Mouse (Mus musculus) CH12.LX (cell line): Measurements from ENCODE around the gene Trim24.

ENCODE experiments used
- CHD2 ChIP-seq: IDR thresholded peaks from 2 replicates; pipeline ENCODE4 v1.6.1; 2011; ENCODE audit warnings: low read length, improper control_type of control experiment
- CTCF ChIP-seq, 2 experiments: IDR thresholded peaks in 1 of 2; conservative IDR thresholded peaks in 1 of 2; 2 replicates each; pipeline ENCODE4 v1.5.1; 2011 to 2012; ENCODE audit warnings: low read depth in 2 of 2, low read length in 2 of 2, improper control_type of control experiment in 1 of 2, inconsistent platforms in 1 of 2, mild to moderate bottlenecking in 1 of 2, moderate library complexity in 1 of 2
- EP300 ChIP-seq: IDR thresholded peaks from 2 replicates; pipeline ENCODE4 v1.6.1; 2011; ENCODE audit warnings: low read length, improper control_type of control experiment
- GABPA ChIP-seq: IDR thresholded peaks from 2 replicates; pipeline ENCODE4 v1.6.1; 2012; ENCODE audit warnings: low read depth, low read length, improper control_type of control experiment, inconsistent platforms; ENCODE audit not compliant: insufficient replicate concordance
- IRF4 ChIP-seq: IDR thresholded peaks from 2 replicates; pipeline ENCODE4 v1.6.1; 2014; ENCODE audit warnings: low read depth, mild to moderate bottlenecking, inconsistent platforms, low read length, improper control_type of control experiment
- POLR2A ChIP-seq: IDR thresholded peaks from 2 replicates; pipeline ENCODE4 v1.6.1; 2011; ENCODE audit warnings: low read depth, mild to moderate bottlenecking, improper control_type of control experiment, low read length
- POLR2AphosphoS2 ChIP-seq: IDR thresholded peaks from 2 replicates; pipeline ENCODE4 v1.6.1; 2011; ENCODE audit warnings: low read depth, low read length, improper control_type of control experiment
- RCOR1 ChIP-seq: conservative IDR thresholded peaks from 2 replicates; pipeline ENCODE4 v1.6.1; 2012; ENCODE audit warnings: low read depth, mild to moderate bottlenecking, inconsistent platforms, low read length, improper control_type of control experiment
- SMC3 ChIP-seq: IDR thresholded peaks from 2 replicates; pipeline ENCODE4 v1.6.1; 2011; ENCODE audit warnings: low read depth, low read length, improper control_type of control experiment
- ZNF384 ChIP-seq: IDR thresholded peaks from 2 replicates; pipeline ENCODE4 v1.6.1; 2012; ENCODE audit warnings: low read depth, low read length, improper control_type of control experiment, inconsistent platforms

DNA sequence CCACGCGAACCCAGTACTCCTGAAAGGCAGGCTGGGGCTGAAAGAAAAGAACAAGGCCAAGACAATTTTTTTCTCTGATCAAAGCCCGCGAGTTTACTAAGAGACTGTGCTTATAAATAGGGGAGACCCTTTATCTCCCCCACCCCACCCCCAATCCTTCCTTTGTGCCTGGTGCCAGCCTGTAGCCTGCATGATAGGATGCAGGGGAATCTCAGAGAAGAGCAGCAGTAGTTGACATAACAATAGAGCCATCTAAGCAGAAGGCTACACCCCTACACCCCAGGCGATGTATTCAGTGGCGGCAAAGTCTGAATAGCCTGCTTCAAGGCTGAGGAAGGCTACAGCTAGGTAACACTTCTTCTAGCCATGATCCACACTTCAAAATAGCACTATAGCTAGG, 65.9 kb downstream of the Trim24 start:
- TF ChIP-seq CTCF (conservative IDR thresholded peaks at IDR 0.05 in 1 of 2, IDR thresholded peaks at IDR 0.05 in 1 of 2; ENCODE audit: low read depth in 2 of 2, low read length in 2 of 2) (no peak), CHD2 (no peak), RCOR1 (no peak), EP300 (no peak), IRF4 (no peak), POLR2A (no peak), ZNF384 (no peak), SMC3 (no peak), GABPA (no peak), POLR2AphosphoS2 (no peak)
